Mouse (Mus musculus): ENCODE results near the gene Esd. TPM values are rescaled to one million over a fixed set of nuclear protein-coding genes. Genes with fewer than 3 reads are reported as not detected.

The Esd gene
- total RNA-seq, 1 experiment from 2014 or later, result 225 TPM

DNA sequence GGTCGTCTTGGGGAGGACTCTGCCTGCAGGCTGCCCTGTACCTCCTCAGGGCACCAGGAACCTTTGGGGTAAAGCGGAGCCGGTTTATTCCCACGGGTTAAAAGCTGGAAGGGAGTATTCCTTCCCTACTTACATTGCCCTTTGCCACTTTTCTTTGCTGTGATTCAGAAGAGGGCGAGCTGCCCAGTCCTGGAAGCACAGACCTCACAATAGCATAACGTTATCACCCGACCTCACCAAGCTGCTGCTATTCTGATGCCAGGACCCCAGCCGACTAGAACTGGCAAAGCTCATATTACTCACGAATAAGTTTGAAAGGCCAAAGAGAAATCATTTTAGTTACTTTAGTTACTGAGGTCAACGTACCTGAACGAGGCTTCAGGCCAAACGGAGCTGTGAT, 62.8 kb downstream of the Esd start:
- DNase-seq, result no peak

- peak; percentile 11 for DNase-seq
These were observed 65.4 kb downstream of the Esd start for GRCm38 (mm10) chr14:74797386-74798062.

GRCm38 (mm10) chr14:74798063-74798890, 66.2 kb downstream of the Esd start:
- DNase-seq, result no peak

Other genes starting within 250 kb of the Esd start
- gene Htr2a, start 91.5 kb upstream of the Esd start, total RNA-seq (2021), result 0.11 and 0.26 TPM in 2 replicates
- 14.6 and 17.3 TPM in 2 replicates for gene Lrch1, start 215.6 kb downstream of the Esd start, total RNA-seq (2021)

Data from adrenal gland, postnatal 14 days (tissue).